Mouse (Mus musculus) activated CD4-positive, CD25-positive, alpha-beta regulatory T cell, adult 4 months (primary cell): ENCODE results near the gene Hpcal1. TPM values are rescaled to one million over a fixed set of nuclear protein-coding genes. Genes with fewer than 3 reads are reported as not detected.
"Not testable (repeated sequence)": the region's sequence is repeated elsewhere in the genome, so short reads cannot be mapped to it uniquely, and the experiment has no call there.

Experiments used
- ATAC-seq: one replicate; pipeline ENCODE4 v1.8.0; 2017
- polyA plus RNA-seq, 2 experiments: library from polyadenylated mRNA; unstranded; fragments of 100-300 nt; shearing (Covaris generic); gene quantifications; one replicate each; pipeline ENCODE4 v1.2.1; 2017

The Hpcal1 gene
- polyA plus RNA-seq, 2 experiments from 2014 or later, result 59.7 to 63.6 TPM

DNA sequence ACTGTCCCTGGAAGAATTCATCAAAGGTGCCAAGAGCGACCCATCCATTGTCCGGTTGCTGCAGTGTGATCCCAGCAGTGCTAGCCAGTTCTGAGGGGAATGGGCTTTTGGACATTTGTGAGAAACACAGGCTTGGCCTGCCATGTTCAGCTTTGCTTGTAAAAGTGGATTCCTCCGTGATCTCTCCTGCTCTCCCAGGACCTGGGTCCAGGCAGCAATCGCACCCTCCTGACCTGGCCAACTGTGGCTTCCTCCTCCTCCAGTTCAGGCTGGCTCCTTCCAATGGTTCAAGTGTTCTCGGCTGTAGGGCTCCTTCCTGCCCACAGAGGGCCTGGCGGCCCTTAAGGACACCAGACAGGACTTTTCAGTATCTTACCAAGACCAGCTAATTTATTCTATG is 100.5 kb downstream of the Hpcal1 start:
- ATAC-seq, result no peak

DNA sequence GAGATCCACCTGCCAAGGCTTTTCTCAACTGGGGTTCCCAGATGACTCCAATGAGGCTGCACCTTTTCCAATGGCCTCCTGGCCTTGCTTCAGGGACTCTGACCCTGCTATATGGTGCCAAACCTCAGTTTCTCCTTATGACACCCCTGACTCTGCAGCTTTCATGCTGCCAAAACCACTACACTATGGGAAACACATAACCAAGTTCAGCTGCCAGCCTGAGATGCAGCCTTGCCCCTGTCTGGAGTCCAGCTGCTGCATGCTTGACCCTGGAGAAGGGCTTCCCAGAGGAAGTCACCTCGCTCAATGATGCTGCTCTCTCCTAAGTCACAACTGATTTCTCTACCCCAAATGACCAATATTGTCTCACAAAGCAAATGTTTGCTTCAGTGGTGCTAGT is 102.1 kb downstream of the Hpcal1 start:
- ATAC-seq, result no peak

GRCm38 (mm10) chr12:17795660-17796278 is 105.1 kb downstream of the Hpcal1 start:
- ATAC-seq, result peak; percentile 59

DNA sequence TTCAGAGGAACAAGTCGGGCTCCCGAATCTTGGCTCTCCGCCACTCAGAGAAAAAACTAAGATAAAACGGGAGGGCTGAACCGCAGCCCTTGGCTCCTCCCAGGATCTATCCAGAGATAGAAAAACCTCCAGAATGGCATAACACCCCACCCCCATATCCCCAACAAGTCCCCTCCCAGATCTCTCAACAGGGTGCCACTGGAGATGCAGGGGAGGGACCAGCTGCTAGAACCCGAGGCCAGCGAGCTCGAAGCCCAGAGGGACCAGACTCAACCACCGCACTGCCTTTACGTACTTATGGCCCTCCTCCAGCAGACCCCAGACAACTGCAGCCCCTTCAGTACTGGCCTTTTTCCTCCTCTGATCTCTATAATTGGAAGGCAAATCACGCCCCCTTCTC is 107.6 kb downstream of the Hpcal1 start:
- not testable (repeated sequence) for ATAC-seq

DNA sequence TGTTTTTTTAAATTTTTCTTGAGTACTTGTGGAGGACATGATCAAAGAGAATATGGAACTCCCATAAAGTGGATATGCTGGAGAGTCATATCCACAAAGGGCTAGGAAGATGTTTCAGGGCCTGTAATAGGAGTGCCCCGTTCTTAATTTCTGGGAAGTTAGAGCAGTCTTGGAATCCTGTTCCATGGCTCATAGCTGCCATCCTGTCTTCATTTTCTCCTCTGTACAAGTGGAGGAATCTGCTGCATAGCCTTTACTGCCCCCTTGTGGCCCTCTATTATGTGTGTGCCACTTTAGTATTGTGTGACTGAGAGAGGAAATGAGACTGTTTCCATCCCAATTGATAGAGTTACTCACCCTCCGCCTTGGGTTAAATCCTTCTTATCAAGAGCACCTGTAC is 117.9 kb downstream of the Hpcal1 start:
- no peak for ATAC-seq

GRCm38 (mm10) chr12:17835279-17835678 is 144.6 kb downstream of the Hpcal1 start:
- not testable (repeated sequence) for ATAC-seq

Other genes with a start within 250 kb of the Hpcal1 start
- gene Odc1, start 146.1 kb upstream of the Hpcal1 start, polyA plus RNA-seq, result 10 to 100 TPM; 19.1 to 21.2 TPM